In genomic region chr3:75583293-75583692, GRCm38 (mm10) we compare ENCODE assay signal across 13 mouse cellular contexts. TPM values are rescaled to one million over a fixed set of nuclear protein-coding genes. Genes with fewer than 3 reads are reported as not detected.
DNase-seq lines count a peak whose midpoint lies in the region; TF ChIP-seq lines count a peak whose summit lies in the region.
"Had no signal": no experiment of that assay in that cellular context is flagged by ENCODE, and none has a peak within 500 bp of the region (broad histone marks: within the 10 kb centered on the region; RNA-seq: fewer than 3 reads in every experiment).

No protein-coding gene starts in this region.

- peak; percentile 18 for DNase-seq in gastrocnemius, adult 2 months
- DNase-seq in gastrocnemius, adult 18-20 months (ENCODE audit: low spot score): no peak
- DNase-seq in liver, adult 2 months (ENCODE audit: extremely low read depth, low read depth, low spot score): peak; percentile 53
- no peak for DNase-seq in liver
- DNase-seq in cerebellum, adult 8-10 months: peak; percentile 63
- peak; percentile 22 to 28 for DNase-seq in layer of hippocampus, postnatal 10 days (ENCODE audit: low spot score in 2 of 2)
- no peak for DNase-seq in kidney, postnatal 10 days
- DNase-seq in thymus, adult 2 months: no peak
- DNase-seq: heart, adult 2 months; lung, postnatal 4 days; retina, postnatal 1 day had no signal

- intact Hi-C loops in gastrocnemius, adult 2 months (cut with DNase I): no loop called here

- H3K4me1 ChIP-seq in liver, adult 2 months (ENCODE audit: control insufficient read depth, insufficient read depth, low read length): peaks cover 2% of the 10 kb centered on the region; the same call in 1 of the 2 replicates
- no peaks in the 10 kb centered on the region for H3K4me1 ChIP-seq in thymus, adult 2 months (replicated peaks; ENCODE audit: control insufficient read depth, insufficient read depth, low read length)
- H3K4me1 ChIP-seq: midbrain, embryonic 15.5 days had no signal

- no peak for TF ChIP-seq CTCF in gastrocnemius, adult 2 months (IDR thresholded peaks at IDR 0.05)
- TF ChIP-seq CTCF in liver, adult 2 months (IDR thresholded peaks at IDR 0.05; ENCODE audit: low read depth, low read length): no peak
- no peak for TF ChIP-seq CTCF in thymus, adult 2 months (IDR thresholded peaks at IDR 0.05; ENCODE audit: borderline replicate concordance, control insufficient read depth, extremely low read depth, insufficient read depth, low read length, poor library complexity)

- H3K9ac ChIP-seq in liver, adult 2 months (ENCODE audit: low read depth, low read length): no peak overlapping the region
- H3K9ac ChIP-seq: midbrain, embryonic 15.5 days; neural tube, embryonic 13.5 days had no signal

- 38% methylated on average over 3 of the region's 3 CpGs for WGBS in liver, adult 2 months
- 98% methylated on average over 3 of the region's 3 CpGs for WGBS in thymus, adult 2 months

- no peaks in the 10 kb centered on the region for H3K36me3 ChIP-seq in liver, adult 2 months (ENCODE audit: control insufficient read depth, insufficient read depth, low read length)
- H3K36me3 ChIP-seq in thymus, adult 2 months (ENCODE audit: control insufficient read depth, insufficient read depth, low read length): no peaks in the 10 kb centered on the region
- H3K36me3 ChIP-seq: midbrain, embryonic 15.5 days; neural tube, embryonic 13.5 days had no signal

- H3K27ac ChIP-seq in gastrocnemius, adult 2 months: no peak overlapping the region
- no peak overlapping the region for H3K27ac ChIP-seq in liver, adult 2 months (replicated peaks; ENCODE audit: insufficient read depth, low read depth, low read length)
- H3K27ac ChIP-seq in thymus, adult 2 months (ENCODE audit: control insufficient read depth, insufficient read depth, low read length): no peak overlapping the region
- H3K27ac ChIP-seq: heart, adult 2 months; midbrain, embryonic 15.5 days; neural tube, embryonic 13.5 days had no signal

- TF ChIP-seq POLR2A in liver, adult 2 months (IDR thresholded peaks at IDR 0.05; ENCODE audit: extremely low read depth, insufficient read depth, low read length): no peak
- no peak for TF ChIP-seq POLR2A in thymus, adult 2 months (IDR thresholded peaks at IDR 0.05; ENCODE audit: control insufficient read depth, extremely low read depth, insufficient read depth, low read length, poor library complexity)

- H3K27me3 ChIP-seq in liver, adult 2 months (ENCODE audit: control insufficient read depth, insufficient read depth, low read length): no peaks in the 10 kb centered on the region
- H3K27me3 ChIP-seq in thymus, adult 2 months (ENCODE audit: control insufficient read depth, insufficient read depth, low read length): no peaks in the 10 kb centered on the region
- H3K27me3 ChIP-seq: midbrain, embryonic 15.5 days; neural tube, embryonic 13.5 days had no signal

- H3K4me3 ChIP-seq in gastrocnemius, adult 2 months: no peak overlapping the region
- no peak overlapping the region for H3K4me3 ChIP-seq in liver, adult 2 months (ENCODE audit: insufficient read depth, low read depth, low read length)
- no peak overlapping the region for H3K4me3 ChIP-seq in thymus, adult 2 months (ENCODE audit: control insufficient read depth, insufficient read depth, low read length)
- H3K4me3 ChIP-seq: heart, adult 2 months; midbrain, embryonic 15.5 days; neural tube, embryonic 13.5 days had no signal

- no peaks in the 10 kb centered on the region for H3K79me2 ChIP-seq in liver, adult 2 months (ENCODE audit: control insufficient read depth, insufficient read depth, low read length)

RNA-seq across cellular contexts. Expression of gene Serpini1, which starts 25.9 kb away (rescaled TPM):
- under 1 TPM; 0.39 to 0.54 TPM for total RNA-seq in gastrocnemius, adult 2 months (2021)
- under 1 TPM; 0.48 to 0.88 TPM for total RNA-seq in gastrocnemius, adult 18-20 months (2021)
- total RNA-seq in liver, adult 2 months (2014; rRNA removed): 0.28 and 0.74 TPM in 2 replicates
- polyA plus RNA-seq in liver, adult 2 months (2012; rRNA removed): 0.05 and 0.12 TPM in 2 replicates
- total RNA-seq in layer of hippocampus, postnatal 10 days (2021): 100 to 1,000 TPM; 160 to 167 TPM
- 1.0 and 1.1 TPM in 2 replicates for polyA plus RNA-seq in thymus, adult 2 months (2012; rRNA removed)

RNA-seq across cellular contexts. Expression of gene Pdcd10, which starts 26.6 kb away (rescaled TPM):
- 10 to 100 TPM; 16.6 to 16.7 TPM for total RNA-seq in gastrocnemius, adult 2 months (2021)
- total RNA-seq in gastrocnemius, adult 18-20 months (2021): 10 to 100 TPM; 13.2 to 13.9 TPM
- 25.8 and 31.4 TPM in 2 replicates for total RNA-seq in liver, adult 2 months (2014; rRNA removed)
- 1.5 and 2.8 TPM in 2 replicates for polyA plus RNA-seq in liver, adult 2 months (2012; rRNA removed)
- total RNA-seq in layer of hippocampus, postnatal 10 days (2021): 10 to 100 TPM; 62.5 to 72.8 TPM
- 7.8 and 10.4 TPM in 2 replicates for polyA plus RNA-seq in thymus, adult 2 months (2012; rRNA removed)

Comparison
In these comparisons a context has a peak if more than half of its experiments do, and no peak if none do; other contexts are left out.
1. DNase-seq: peak in gastrocnemius, adult 2 months (single experiment), liver, adult 2 months (single experiment), cerebellum, adult 8-10 months (single experiment) and layer of hippocampus, postnatal 10 days (2 of 2); none in gastrocnemius, adult 18-20 months (single experiment), liver (single experiment), kidney, postnatal 10 days (single experiment) and thymus, adult 2 months (single experiment).
2. RNA of gene Serpini1, which starts 25.9 kb away (total RNA-seq): 160 to 167 TPM in layer of hippocampus, postnatal 10 days; 0.48 to 0.88 TPM in gastrocnemius, adult 18-20 months, 0.39 to 0.54 TPM in gastrocnemius, adult 2 months and 0.28 to 0.74 TPM in liver, adult 2 months; every median in the first group is over 10 times any median in the second.